Mouse (Mus musculus): ENCODE data around the gene Spsb2. TPM values are rescaled to one million over a fixed set of nuclear protein-coding genes. Genes with fewer than 3 reads are reported as not detected.

The Spsb2 gene
- polyA plus RNA-seq, 1 experiment = 63.6 TPM

DNA sequence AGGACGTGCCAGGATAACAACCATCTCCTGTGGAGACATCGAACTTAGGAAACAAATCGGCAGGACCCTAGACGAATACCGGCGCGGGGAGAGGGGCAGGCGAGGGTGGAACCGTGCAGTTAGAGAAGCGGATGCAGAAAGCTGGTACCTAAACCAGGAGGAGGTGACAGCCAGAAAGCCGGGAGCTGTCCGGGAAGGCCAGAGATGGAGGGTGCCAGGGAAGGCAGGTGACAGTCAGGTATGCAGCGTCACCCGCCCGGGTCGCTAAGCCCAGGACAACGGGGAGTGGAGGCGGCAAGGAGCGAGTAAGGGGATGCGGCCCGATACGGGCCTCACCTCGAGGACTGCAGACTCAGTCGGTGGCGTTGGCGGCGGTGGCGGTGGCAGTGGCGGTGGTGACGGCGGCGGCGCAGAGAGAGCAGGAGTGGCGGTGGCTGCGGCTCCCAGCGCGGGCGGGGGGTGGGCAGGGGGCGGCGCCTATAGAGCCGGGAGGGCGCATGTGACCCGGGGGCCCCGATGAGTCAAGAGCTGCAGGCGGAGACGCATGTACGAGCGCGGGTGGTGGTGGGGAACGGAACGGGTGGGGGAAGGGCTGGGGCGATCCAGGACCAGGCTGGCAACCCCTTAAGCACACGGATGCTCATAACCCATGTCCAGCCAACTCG lies 39.2 kb upstream of the Spsb2 start, which contains the start of gene Eno2:
Gene Eno2 (minus strand): TSS at position 573 of the 665 bp plus-strand sequence.
- H3K36me3 ChIP-seq (ENCODE audit: control insufficient read depth, insufficient read depth, low read length) = no peaks in the 10 kb centered on the region; the same call in none of the 2 replicates
- no peak for TF ChIP-seq CTCF (IDR thresholded peaks at IDR 0.05; ENCODE audit: control insufficient read depth, insufficient read depth, insufficient replicate concordance, low read depth, low read length)
- no peak for TF ChIP-seq POLR2A (IDR thresholded peaks at IDR 0.05; ENCODE audit: control insufficient read depth, low read depth, low read length)
- peak within 1 kb of the TSS; percentile 10 for H3K4me3 ChIP-seq (ENCODE audit: control insufficient read depth, low read depth, low read length)
- H3K27me3 ChIP-seq (ENCODE audit: control insufficient read depth, insufficient read depth, low read length) = no peaks in the 10 kb centered on the region
- no peak within 1 kb of the TSS for H3K27ac ChIP-seq (ENCODE audit: control insufficient read depth, insufficient read depth, low read depth, low read length)
- peaks cover 19% of the 10 kb centered on the region for H3K4me1 ChIP-seq (ENCODE audit: control insufficient read depth, insufficient read depth, low read length)

DNA sequence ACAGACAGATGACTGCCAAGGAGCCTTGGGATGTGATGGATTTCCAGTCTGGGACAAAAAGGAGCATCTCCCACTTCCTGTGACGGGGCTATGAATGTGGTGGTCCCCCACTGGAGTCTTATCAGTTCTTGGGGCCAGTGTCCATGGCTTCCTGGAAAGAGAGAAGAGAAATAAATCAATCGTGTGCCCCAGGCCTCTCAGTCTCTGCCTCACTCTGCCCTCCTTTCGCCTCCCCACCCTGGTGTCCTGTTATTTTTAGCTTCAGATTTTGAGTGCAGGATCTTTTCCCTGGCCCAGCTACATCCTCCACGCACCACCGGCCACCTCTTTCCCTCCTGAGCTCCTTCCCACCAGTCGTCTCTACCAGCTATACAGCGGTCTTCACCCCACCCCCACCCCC lies 38.4 kb upstream of the Spsb2 start:
- no peak for TF ChIP-seq CTCF (IDR thresholded peaks at IDR 0.05; ENCODE audit: control insufficient read depth, insufficient read depth, insufficient replicate concordance, low read depth, low read length)
- no peak for TF ChIP-seq POLR2A (IDR thresholded peaks at IDR 0.05; ENCODE audit: control insufficient read depth, low read depth, low read length)
- no peak overlapping the region for H3K27ac ChIP-seq (ENCODE audit: control insufficient read depth, insufficient read depth, low read depth, low read length)
- peaks cover 19% of the 10 kb centered on the region for H3K4me1 ChIP-seq (ENCODE audit: control insufficient read depth, insufficient read depth, low read length)
- no peaks in the 10 kb centered on the region; the same call in none of the 2 replicates for H3K36me3 ChIP-seq (ENCODE audit: control insufficient read depth, insufficient read depth, low read length)
- no peak overlapping the region for H3K4me3 ChIP-seq (ENCODE audit: control insufficient read depth, low read depth, low read length)
- H3K27me3 ChIP-seq (ENCODE audit: control insufficient read depth, insufficient read depth, low read length) = no peaks in the 10 kb centered on the region

DNA sequence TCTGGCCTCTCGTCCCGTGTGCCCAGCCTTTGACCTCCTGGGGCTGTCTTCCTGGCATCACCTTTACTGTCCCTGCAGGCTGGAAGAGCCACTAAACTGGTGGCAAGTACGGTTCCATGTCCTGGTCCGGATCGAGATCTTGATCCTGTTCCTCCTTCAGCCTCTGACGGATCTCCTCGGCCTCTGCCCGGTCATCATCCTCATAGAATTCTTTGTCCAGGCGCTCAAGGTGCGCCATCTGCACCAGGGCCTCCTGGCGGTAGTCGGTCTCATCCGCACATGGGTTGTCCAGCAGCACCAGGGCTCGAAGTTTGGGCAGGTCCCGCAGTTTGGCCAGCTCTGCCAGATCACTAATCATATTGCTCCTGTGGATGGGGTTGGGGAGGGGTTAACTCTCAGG lies 38.0 kb upstream of the Spsb2 start:
- Histone ChIP-seq H3K27ac (ENCODE audit: control insufficient read depth, insufficient read depth, low read depth, low read length) (no peak overlapping the region), H3K4me3 (ENCODE audit: control insufficient read depth, low read depth, low read length) (no peak overlapping the region), H3K4me1 (ENCODE audit: control insufficient read depth, insufficient read depth, low read length) (peaks cover 19% of the 10 kb centered on the region), H3K36me3 (ENCODE audit: control insufficient read depth, insufficient read depth, low read length) (no peaks in the 10 kb centered on the region; the same call in none of the 2 replicates), H3K27me3 (ENCODE audit: control insufficient read depth, insufficient read depth, low read length) (no peaks in the 10 kb centered on the region)
- TF ChIP-seq POLR2A (IDR thresholded peaks at IDR 0.05; ENCODE audit: control insufficient read depth, low read depth, low read length) (no peak), CTCF (IDR thresholded peaks at IDR 0.05; ENCODE audit: control insufficient read depth, insufficient read depth, insufficient replicate concordance, low read depth, low read length) (no peak)

DNA sequence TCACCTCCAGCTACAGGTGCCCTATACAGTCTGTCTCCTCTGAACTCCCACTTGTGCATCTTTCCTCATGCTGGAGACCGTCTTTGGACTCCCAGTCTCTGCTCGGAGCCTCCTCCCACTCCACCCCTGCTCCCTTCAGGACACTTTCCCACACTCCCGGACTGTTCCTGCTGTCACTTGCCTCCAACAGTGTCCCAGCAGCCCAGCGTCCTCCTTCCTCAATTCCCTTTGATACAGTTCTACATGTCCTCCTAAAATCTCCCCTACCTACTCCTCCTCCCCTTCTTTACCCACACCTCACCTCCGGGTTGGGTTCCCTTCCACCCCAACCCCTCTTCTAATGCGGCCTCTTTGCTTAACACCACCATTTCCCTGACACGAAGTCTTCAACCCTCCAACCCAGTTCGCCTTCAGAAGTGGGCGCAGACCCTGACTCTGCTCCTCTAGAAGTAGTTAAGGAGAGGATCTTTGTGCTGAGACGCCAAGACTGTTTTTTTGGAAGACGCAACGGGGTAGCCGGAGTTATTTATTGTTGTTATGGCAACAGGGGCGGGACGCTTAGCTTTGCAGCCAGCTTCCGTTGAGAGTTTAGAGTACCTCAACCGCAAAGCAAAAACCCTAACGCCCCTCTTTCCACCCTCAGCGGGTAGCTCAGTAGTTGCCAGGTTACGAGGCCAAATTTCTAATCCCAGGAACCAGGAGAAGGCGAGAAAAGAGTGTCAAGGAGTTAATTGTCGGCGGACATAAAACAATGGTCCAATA lies 29.1 kb upstream of the Spsb2 start, which contains the start of gene Lrrc23:
Gene Lrrc23 (minus strand): TSS at position 506 of the 762 bp plus-strand sequence.
- H3K27me3 ChIP-seq (ENCODE audit: control insufficient read depth, insufficient read depth, low read length) = no peaks in the 10 kb centered on the region
- H3K4me1 ChIP-seq (ENCODE audit: control insufficient read depth, insufficient read depth, low read length) = peaks cover 20% of the 10 kb centered on the region
- H3K36me3 ChIP-seq (ENCODE audit: control insufficient read depth, insufficient read depth, low read length) = no peaks in the 10 kb centered on the region; the same call in 1 of the 2 replicates
- H3K4me3 ChIP-seq (ENCODE audit: control insufficient read depth, low read depth, low read length) = peak within 1 kb of the TSS; percentile 89
- H3K27ac ChIP-seq (ENCODE audit: control insufficient read depth, insufficient read depth, low read depth, low read length) = peak within 1 kb of the TSS; percentile 87
- no peak for TF ChIP-seq CTCF (IDR thresholded peaks at IDR 0.05; ENCODE audit: control insufficient read depth, insufficient read depth, insufficient replicate concordance, low read depth, low read length)
- TF ChIP-seq POLR2A (IDR thresholded peaks at IDR 0.05; ENCODE audit: control insufficient read depth, low read depth, low read length) = peak; percentile 11; the same call in 1 of the 2 replicates

DNA sequence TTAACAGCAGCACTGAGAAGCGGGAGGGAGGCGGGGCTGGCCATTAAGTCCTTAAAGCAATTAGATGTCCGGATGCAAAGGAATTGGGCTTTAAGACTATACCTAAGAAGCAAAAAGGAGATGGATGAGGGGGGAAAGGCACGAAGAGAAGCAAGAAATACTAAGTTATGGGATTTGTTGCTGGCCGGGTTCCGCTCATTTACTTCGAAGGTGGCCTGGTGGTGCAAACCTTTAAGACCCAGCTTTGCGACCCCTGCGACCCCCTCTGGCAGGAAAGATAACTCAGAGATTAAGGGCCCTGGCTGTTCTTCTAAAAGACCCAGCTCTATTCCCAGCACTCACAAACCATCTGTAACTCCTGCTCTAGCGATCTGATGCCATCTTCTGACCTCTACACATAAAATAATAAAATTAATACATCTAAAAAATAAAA lies 28.5 kb upstream of the Spsb2 start:
- no peaks in the 10 kb centered on the region for H3K27me3 ChIP-seq (ENCODE audit: control insufficient read depth, insufficient read depth, low read length)
- H3K36me3 ChIP-seq (ENCODE audit: control insufficient read depth, insufficient read depth, low read length) = no peaks in the 10 kb centered on the region; the same call in 1 of the 2 replicates
- peak overlapping the region; percentile 87 for H3K27ac ChIP-seq (ENCODE audit: control insufficient read depth, insufficient read depth, low read depth, low read length)
- H3K4me3 ChIP-seq (ENCODE audit: control insufficient read depth, low read depth, low read length) = peak overlapping the region; percentile 89
- H3K4me1 ChIP-seq (ENCODE audit: control insufficient read depth, insufficient read depth, low read length) = peaks cover 20% of the 10 kb centered on the region
- no peak for TF ChIP-seq POLR2A (IDR thresholded peaks at IDR 0.05; ENCODE audit: control insufficient read depth, low read depth, low read length)
- TF ChIP-seq CTCF (IDR thresholded peaks at IDR 0.05; ENCODE audit: control insufficient read depth, insufficient read depth, insufficient replicate concordance, low read depth, low read length) = no peak

DNA sequence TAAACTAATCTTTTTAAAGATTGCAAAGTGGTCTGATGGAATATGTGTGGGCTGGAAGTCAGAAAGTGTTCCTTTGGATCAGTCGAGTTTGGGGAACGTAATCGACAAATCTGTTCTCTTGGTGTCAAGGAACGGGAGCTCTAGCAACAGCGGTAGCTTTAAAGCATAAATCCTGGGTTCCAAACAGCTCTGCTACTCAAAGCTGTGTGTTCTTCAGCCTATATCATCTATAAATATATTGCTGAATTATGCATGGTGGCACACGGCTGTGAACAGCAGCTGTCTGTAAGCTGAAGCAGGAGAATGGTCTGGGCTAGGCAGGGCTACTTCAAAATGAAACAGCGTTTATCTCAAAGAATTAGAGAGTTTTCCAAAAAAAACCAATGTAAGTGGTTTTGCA lies 27.5 kb upstream of the Spsb2 start:
- no peaks in the 10 kb centered on the region for H3K27me3 ChIP-seq (ENCODE audit: control insufficient read depth, insufficient read depth, low read length)
- H3K4me1 ChIP-seq (ENCODE audit: control insufficient read depth, insufficient read depth, low read length) = peaks cover 20% of the 10 kb centered on the region
- TF ChIP-seq POLR2A (IDR thresholded peaks at IDR 0.05; ENCODE audit: control insufficient read depth, low read depth, low read length) (no peak), CTCF (IDR thresholded peaks at IDR 0.05; ENCODE audit: control insufficient read depth, insufficient read depth, insufficient replicate concordance, low read depth, low read length) (no peak)
- H3K27ac ChIP-seq (ENCODE audit: control insufficient read depth, insufficient read depth, low read depth, low read length) = no peak overlapping the region
- H3K4me3 ChIP-seq (ENCODE audit: control insufficient read depth, low read depth, low read length) = no peak overlapping the region; the same call in 1 of the 2 replicates
- H3K36me3 ChIP-seq (ENCODE audit: control insufficient read depth, insufficient read depth, low read length) = no peaks in the 10 kb centered on the region; the same call in 1 of the 2 replicates

DNA sequence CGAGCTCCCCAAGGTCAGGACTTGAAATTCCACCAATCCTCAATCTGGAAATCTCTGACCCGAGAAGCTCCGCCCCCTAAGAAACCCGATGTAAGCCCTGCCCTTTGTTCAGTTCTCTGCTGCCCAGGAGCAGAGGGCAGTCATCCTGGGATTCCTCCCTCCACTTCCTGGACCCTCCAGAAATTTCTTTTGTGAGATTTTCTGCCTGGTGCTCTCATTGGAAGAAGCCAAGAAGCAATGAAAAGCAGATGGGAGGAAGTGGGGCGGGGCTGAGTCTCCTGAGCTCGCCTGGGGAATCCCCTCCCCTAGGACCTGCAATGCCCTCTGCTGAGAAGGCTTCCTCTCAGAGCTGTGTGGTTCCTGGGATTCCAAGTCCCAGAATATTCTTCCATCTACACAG lies 26.0 kb upstream of the Spsb2 start:
- peaks cover 20% of the 10 kb centered on the region for H3K4me1 ChIP-seq (ENCODE audit: control insufficient read depth, insufficient read depth, low read length)
- H3K27me3 ChIP-seq (ENCODE audit: control insufficient read depth, insufficient read depth, low read length) = no peaks in the 10 kb centered on the region
- TF ChIP-seq POLR2A (IDR thresholded peaks at IDR 0.05; ENCODE audit: control insufficient read depth, low read depth, low read length) = no peak
- no peak for TF ChIP-seq CTCF (IDR thresholded peaks at IDR 0.05; ENCODE audit: control insufficient read depth, insufficient read depth, insufficient replicate concordance, low read depth, low read length)
- no peaks in the 10 kb centered on the region for H3K36me3 ChIP-seq (ENCODE audit: control insufficient read depth, insufficient read depth, low read length)
- H3K4me3 ChIP-seq (ENCODE audit: control insufficient read depth, low read depth, low read length) = no peak overlapping the region
- H3K27ac ChIP-seq (ENCODE audit: control insufficient read depth, insufficient read depth, low read depth, low read length) = no peak overlapping the region
